Mouse (Mus musculus): Measurements from ENCODE around the gene Rhebl1. TPM values are rescaled to one million over a fixed set of nuclear protein-coding genes. Genes with fewer than 3 reads are reported as not detected.

The Rhebl1 gene
- total and polyA plus RNA-seq, 3 experiments = 11.1 to 25.1 (median 17.6) TPM

- Histone ChIP-seq H3K27ac (ENCODE audit: insufficient read depth, low read depth) (no peak overlapping the region), H3K9me3 (replicated peaks; ENCODE audit: low read length) (no peaks in the 10 kb centered on the region), H3K79me2 (replicated peaks; ENCODE audit: control insufficient read depth, extremely low read depth, insufficient read depth, poor library complexity, severe bottlenecking) (no peaks in the 10 kb centered on the region), H3K36me3 (replicated peaks in 1 of 2; ENCODE audit: control insufficient read depth in 1 of 2, insufficient read depth in 1 of 2, low read length in 1 of 2) (peaks cover 63 to 75% of the 10 kb centered on the region in 2 experiments), H3K9ac (ENCODE audit: insufficient read depth, low read depth) (no peak overlapping the region), H3K4me2 (ENCODE audit: insufficient read depth, low read depth, poor library complexity, severe bottlenecking) (no peak overlapping the region), H3K4me1 (ENCODE audit: control insufficient read depth in 1 of 2, insufficient read depth in 2 of 2) (peaks cover 3 to 7% of the 10 kb centered on the region in 2 experiments; a peak in 3 of 4 replicates), H3K27me3 (replicated peaks) (no peaks in the 10 kb centered on the region), H3K4me3 (replicated peaks in 1 of 3; ENCODE audit: low read depth in 2 of 3, low read length in 2 of 3, poor library complexity in 1 of 3) (no peak overlapping the region)
- DNase-seq (ENCODE audit: extremely low read depth) = no peak
- dilution Hi-C loops (cut with MboI; ENCODE audit: extremely low pct_ligation_motif_present, extremely low pct_unique_long_range_greater_than_20kb, low sequenced_read_pairs) = no loop called here
- no peak for TF ChIP-seq CHD1 (IDR thresholded peaks at IDR 0.05; ENCODE audit: low read depth, low read length)
- TF ChIP-seq MAZ (IDR thresholded peaks at IDR 0.05; ENCODE audit: low read depth, low read length) = no peak
- in situ Hi-C loops (cut with MboI; ENCODE audit: low pct_ligation_motif_present, low pct_unique_long_range_greater_than_20kb, low sequenced_read_pairs) = no loop called here
These were observed 59.0 kb downstream of the Rhebl1 start for GRCm38 (mm10) chr15:98835291-98835690.

GRCm38 (mm10) chr15:98834059-98834458, 60.3 kb downstream of the Rhebl1 start:
- H3K27ac ChIP-seq (ENCODE audit: insufficient read depth, low read depth) = no peak overlapping the region
- dilution Hi-C loops (cut with MboI; ENCODE audit: extremely low pct_ligation_motif_present, extremely low pct_unique_long_range_greater_than_20kb, low sequenced_read_pairs) = no loop called here
- H3K79me2 ChIP-seq (replicated peaks; ENCODE audit: control insufficient read depth, extremely low read depth, insufficient read depth, poor library complexity, severe bottlenecking) = peaks cover 8% of the 10 kb centered on the region; the same call in 1 of the 2 replicates
- H3K36me3 ChIP-seq (replicated peaks in 1 of 2; ENCODE audit: control insufficient read depth in 1 of 2, insufficient read depth in 1 of 2, low read length in 1 of 2) = peaks cover 51 to 67% of the 10 kb centered on the region in 2 experiments
- H3K4me3 ChIP-seq (replicated peaks in 1 of 3; ENCODE audit: low read depth in 2 of 3, low read length in 2 of 3, poor library complexity in 1 of 3) = no peak overlapping the region
- no peaks in the 10 kb centered on the region for H3K9me3 ChIP-seq (replicated peaks; ENCODE audit: low read length)
- TF ChIP-seq ZNF384 (IDR thresholded peaks at IDR 0.05; ENCODE audit: low read depth, low read length) = no peak
- TF ChIP-seq MEF2A (IDR thresholded peaks at IDR 0.05; ENCODE audit: borderline replicate concordance, low read depth, low read length) = no peak
- no peak for TF ChIP-seq POLR2A (IDR thresholded peaks at IDR 0.05; ENCODE audit: low read depth, low read length)
- TF ChIP-seq ETS1 (conservative IDR thresholded peaks at IDR 0.05; ENCODE audit: low read depth, low read length) = no peak
- no peak for TF ChIP-seq ZC3H11A (IDR thresholded peaks at IDR 0.05; ENCODE audit: low read depth, low read length)
- no peak for TF ChIP-seq ELF1 (IDR thresholded peaks at IDR 0.05; ENCODE audit: low read depth, low read length)
- no peak for TF ChIP-seq MAZ (IDR thresholded peaks at IDR 0.05; ENCODE audit: low read depth, low read length)
- no peak for TF ChIP-seq CHD1 (IDR thresholded peaks at IDR 0.05; ENCODE audit: low read depth, low read length)
- no peak for TF ChIP-seq CTCF (conservative IDR thresholded peaks at IDR 0.05 in 1 of 2, IDR thresholded peaks at IDR 0.05 in 1 of 2; ENCODE audit: low read depth in 2 of 2, low read length in 2 of 2)
- TF ChIP-seq CHD2 (IDR thresholded peaks at IDR 0.05; ENCODE audit: low read length) = no peak
- no peak for TF ChIP-seq SMC3 (IDR thresholded peaks at IDR 0.05; ENCODE audit: low read depth, low read length)
- no peak for TF ChIP-seq ZKSCAN1 (IDR thresholded peaks at IDR 0.05; ENCODE audit: borderline replicate concordance, low read depth, low read length)
- no peak for TF ChIP-seq SIN3A (IDR thresholded peaks at IDR 0.05; ENCODE audit: low read length)
- TF ChIP-seq ZMIZ1 (IDR thresholded peaks at IDR 0.05; ENCODE audit: low read depth, low read length) = no peak
- TF ChIP-seq GABPA (IDR thresholded peaks at IDR 0.05; ENCODE audit: insufficient replicate concordance, low read depth, low read length) = no peak
- H3K4me1 ChIP-seq (ENCODE audit: control insufficient read depth in 1 of 2, insufficient read depth in 2 of 2) = peaks cover 5 to 19% of the 10 kb centered on the region in 2 experiments; a peak in 3 of 4 replicates
- no peak overlapping the region for H3K4me2 ChIP-seq (ENCODE audit: insufficient read depth, low read depth, poor library complexity, severe bottlenecking)
- in situ Hi-C loops (cut with MboI; ENCODE audit: low pct_ligation_motif_present, low pct_unique_long_range_greater_than_20kb, low sequenced_read_pairs) = loop anchor here (5.0 kb wide), 1 partner anchor 33 kb away; no protein-coding TSS in a partner anchor
- H3K9ac ChIP-seq (ENCODE audit: insufficient read depth, low read depth) = no peak overlapping the region
- DNase-seq (ENCODE audit: extremely low read depth) = no peak
- H3K27me3 ChIP-seq (replicated peaks) = no peaks in the 10 kb centered on the region
